ENCODE assay signal across 8 mouse cellular contexts in genomic region chr2:128324256-128325096, GRCm38 (mm10).
A peak's percentile ranks its signal among the peaks of the same experiment; 100 is the strongest.
DNase-seq lines count a peak whose midpoint lies in the region; ATAC-seq and TF ChIP-seq lines count a peak whose summit lies in the region.

No protein-coding gene starts in this region.

- no peak for TF ChIP-seq POLR2A in small intestine, adult 2 months (IDR thresholded peaks at IDR 0.05; ENCODE audit: low read depth, low read length)

- 0 out of 2 replicates have a peak, but pooled peaks have one; percentile 27 for ATAC-seq in midbrain, embryonic 14.5 days (ENCODE audit: low FRiP score, low TSS enrichment)
- ATAC-seq in embryonic facial prominence, embryonic 15.5 days (ENCODE audit: insufficient number of reproducible peaks, low FRiP score, low TSS enrichment, low read depth): peak; percentile 67
- no peak; the same call in 1 of the 2 replicates for ATAC-seq in heart, embryonic 13.5 days (ENCODE audit: extremely low read depth, insufficient number of reproducible peaks, low FRiP score, low TSS enrichment)
- no peak for ATAC-seq in erythroid progenitor cell, adult 5-6 weeks (replicated peaks; ENCODE audit: low FRiP score, poor library complexity, severe bottlenecking)

- no peak overlapping the region; the same call in 1 of the 2 replicates for H3K9ac ChIP-seq in midbrain, embryonic 14.5 days (replicated peaks; ENCODE audit: low read length)
- no peak overlapping the region for H3K9ac ChIP-seq in embryonic facial prominence, embryonic 15.5 days
- H3K9ac ChIP-seq in heart, embryonic 13.5 days: peak overlapping the region; percentile 59

- H3K27me3 ChIP-seq in midbrain, embryonic 14.5 days (ENCODE audit: control insufficient read depth, insufficient read depth, low read length): no peaks in the 10 kb centered on the region
- 0 out of 2 replicates have a peak, but pooled peaks cover 4% of the 10 kb centered on the region for H3K27me3 ChIP-seq in midbrain, embryonic 10.5 days (ENCODE audit: low read depth, poor library complexity, severe bottlenecking)
- no peaks in the 10 kb centered on the region for H3K27me3 ChIP-seq in embryonic facial prominence, embryonic 15.5 days
- no peaks in the 10 kb centered on the region for H3K27me3 ChIP-seq in heart, embryonic 13.5 days (replicated peaks)
- no peaks in the 10 kb centered on the region for H3K27me3 ChIP-seq in limb, embryonic 10.5 days (ENCODE audit: low read depth, poor library complexity, severe bottlenecking)
- no peaks in the 10 kb centered on the region for H3K27me3 ChIP-seq in small intestine, adult 2 months (ENCODE audit: control insufficient read depth, insufficient read depth, low read length)

- no peak overlapping the region for H3K4me2 ChIP-seq in midbrain, embryonic 14.5 days (ENCODE audit: low read length)
- peak overlapping the region; percentile 28 for H3K4me2 ChIP-seq in embryonic facial prominence, embryonic 15.5 days (replicated peaks)
- H3K4me2 ChIP-seq in heart, embryonic 13.5 days: peak overlapping the region; percentile 45

- H3K4me1 ChIP-seq in midbrain, embryonic 14.5 days (ENCODE audit: control insufficient read depth, insufficient read depth, low read length): 0 out of 2 replicates have a peak, but pooled peaks cover 6% of the 10 kb centered on the region
- peaks cover 16% of the 10 kb centered on the region for H3K4me1 ChIP-seq in midbrain, embryonic 10.5 days
- peaks cover 18% of the 10 kb centered on the region for H3K4me1 ChIP-seq in embryonic facial prominence, embryonic 15.5 days
- H3K4me1 ChIP-seq in heart, embryonic 13.5 days: peaks cover 42% of the 10 kb centered on the region
- H3K4me1 ChIP-seq in limb, embryonic 10.5 days: peaks cover 22% of the 10 kb centered on the region
- H3K4me1 ChIP-seq in small intestine, adult 2 months (ENCODE audit: control insufficient read depth, insufficient read depth, insufficient read length, low read length): peaks cover 7% of the 10 kb centered on the region; the same call in 1 of the 2 replicates

- no peak overlapping the region for H3K27ac ChIP-seq in midbrain, embryonic 14.5 days (replicated peaks; ENCODE audit: low read depth, low read length)
- H3K27ac ChIP-seq in midbrain, embryonic 10.5 days (replicated peaks): no peak overlapping the region
- H3K27ac ChIP-seq in embryonic facial prominence, embryonic 15.5 days (replicated peaks): peak overlapping the region; percentile 44
- H3K27ac ChIP-seq in heart, embryonic 13.5 days (replicated peaks): peak overlapping the region; percentile 59
- peak overlapping the region; percentile 53; the same call in 1 of the 2 replicates for H3K27ac ChIP-seq in limb, embryonic 10.5 days
- no peak overlapping the region for H3K27ac ChIP-seq in small intestine, adult 2 months (ENCODE audit: insufficient read depth, low read depth, low read length)

- H3K4me3 ChIP-seq in midbrain, embryonic 14.5 days (replicated peaks; ENCODE audit: low read depth, low read length): no peak overlapping the region
- H3K4me3 ChIP-seq in midbrain, embryonic 10.5 days: no peak overlapping the region
- no peak overlapping the region for H3K4me3 ChIP-seq in embryonic facial prominence, embryonic 15.5 days (replicated peaks)
- H3K4me3 ChIP-seq in heart, embryonic 13.5 days: no peak overlapping the region
- no peak overlapping the region for H3K4me3 ChIP-seq in limb, embryonic 10.5 days
- peak overlapping the region; percentile 10; the same call in 1 of the 2 replicates for H3K4me3 ChIP-seq in small intestine, adult 2 months (ENCODE audit: low read depth, low read length)

- TF ChIP-seq CTCF in small intestine, adult 2 months (IDR thresholded peaks at IDR 0.05; ENCODE audit: extremely low read depth, insufficient read length, insufficient replicate concordance, low read depth, low read length): no peak

- WGBS in midbrain, embryonic 14.5 days: 40% methylated on average over 13 of the region's 13 CpGs
- WGBS in midbrain, embryonic 10.5 days: 64% methylated on average over 13 of the region's 13 CpGs
- 11% methylated on average over 13 of the region's 13 CpGs for WGBS in embryonic facial prominence, embryonic 15.5 days
- WGBS in heart, embryonic 13.5 days: 18% methylated on average over 13 of the region's 13 CpGs
- WGBS in limb, embryonic 10.5 days: 72% methylated on average over 13 of the region's 13 CpGs
- 18% methylated on average over 13 of the region's 13 CpGs for WGBS in small intestine, adult 2 months

- no peaks in the 10 kb centered on the region for H3K36me3 ChIP-seq in midbrain, embryonic 14.5 days (ENCODE audit: control insufficient read depth, insufficient read depth, low read length)
- H3K36me3 ChIP-seq in midbrain, embryonic 10.5 days: no peaks in the 10 kb centered on the region
- no peaks in the 10 kb centered on the region for H3K36me3 ChIP-seq in embryonic facial prominence, embryonic 15.5 days
- H3K36me3 ChIP-seq in heart, embryonic 13.5 days: no peaks in the 10 kb centered on the region
- H3K36me3 ChIP-seq in limb, embryonic 10.5 days: no peaks in the 10 kb centered on the region
- H3K36me3 ChIP-seq in small intestine, adult 2 months (ENCODE audit: control insufficient read depth, insufficient read depth, low read length): no peaks in the 10 kb centered on the region

- DNase-seq in midbrain, embryonic 14.5 days: peak; percentile 64
- no peak for DNase-seq in midbrain, embryonic 10.5 days (ENCODE audit: low spot score)
- no peak for DNase-seq in limb, embryonic 10.5 days (ENCODE audit: low spot score)
- no peak for DNase-seq in layer of hippocampus, postnatal 36 days

- no peaks in the 10 kb centered on the region for H3K9me3 ChIP-seq in midbrain, embryonic 14.5 days (ENCODE audit: control insufficient read depth, low read length)
- H3K9me3 ChIP-seq in midbrain, embryonic 10.5 days (replicated peaks): no peaks in the 10 kb centered on the region
- no peaks in the 10 kb centered on the region for H3K9me3 ChIP-seq in embryonic facial prominence, embryonic 15.5 days (replicated peaks)
- H3K9me3 ChIP-seq in heart, embryonic 13.5 days: no peaks in the 10 kb centered on the region
- no peaks in the 10 kb centered on the region for H3K9me3 ChIP-seq in limb, embryonic 10.5 days (replicated peaks)

Comparison
In these comparisons a context has a peak if more than half of its experiments do, and no peak if none do; other contexts are left out.
1. ATAC-seq: peak in midbrain, embryonic 14.5 days (single experiment) and embryonic facial prominence, embryonic 15.5 days (single experiment); none in heart, embryonic 13.5 days (single experiment) and erythroid progenitor cell, adult 5-6 weeks (single experiment).
2. H3K27ac ChIP-seq: peak in embryonic facial prominence, embryonic 15.5 days (single experiment), heart, embryonic 13.5 days (single experiment) and limb, embryonic 10.5 days (single experiment); none in midbrain, embryonic 14.5 days (single experiment), midbrain, embryonic 10.5 days (single experiment) and small intestine, adult 2 months (single experiment).